Mouse (Mus musculus): ENCODE measurements around the gene AU040320.

DNA sequence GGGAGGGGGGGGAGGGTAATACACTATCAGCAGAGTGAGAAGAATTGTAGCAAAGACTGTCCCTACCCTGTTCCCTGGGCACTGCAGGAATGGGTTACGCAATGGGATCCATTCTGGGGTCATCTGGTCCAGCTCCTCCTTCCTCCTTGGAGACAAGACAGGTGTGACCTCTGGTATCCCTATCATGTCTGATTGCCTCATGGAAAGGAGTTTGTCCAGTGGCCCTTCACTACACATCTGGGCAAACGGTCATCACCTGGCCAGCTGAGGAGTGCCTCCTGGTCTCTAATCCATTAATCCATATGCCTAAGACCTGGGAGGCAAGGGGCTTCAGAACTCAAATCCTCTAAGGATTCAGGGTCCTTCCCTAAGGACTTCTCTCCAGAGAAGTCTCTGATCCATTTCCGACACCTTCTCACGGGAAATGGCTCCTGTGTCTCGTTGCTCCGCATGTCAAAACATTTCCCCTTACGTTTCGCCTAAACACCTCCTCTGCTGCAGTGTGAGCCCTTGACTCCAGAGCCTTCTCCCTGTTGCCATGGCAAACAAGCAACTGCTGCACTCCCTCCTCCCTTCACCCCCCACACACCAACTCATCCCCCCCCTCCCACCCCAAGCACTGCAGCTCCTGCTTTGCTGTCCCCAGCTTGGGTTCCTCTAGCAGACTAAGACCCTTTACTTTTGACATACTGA is 2.3 kb upstream of the AU040320 start:
- TF ChIP-seq CTCF (conservative IDR thresholded peaks at IDR 0.05 in 1 of 2, IDR thresholded peaks at IDR 0.05 in 1 of 2; ENCODE audit: low read depth in 2 of 2, low read length in 2 of 2) = no peak
- no peak for TF ChIP-seq USF1 (IDR thresholded peaks at IDR 0.05; ENCODE audit: low read depth, low read length)
- TF ChIP-seq ZMIZ1 (IDR thresholded peaks at IDR 0.05; ENCODE audit: low read depth, low read length) = no peak
- no peak for TF ChIP-seq TCF12 (IDR thresholded peaks at IDR 0.05; ENCODE audit: low read depth, low read length)
- no peak for TF ChIP-seq ELF1 (IDR thresholded peaks at IDR 0.05; ENCODE audit: low read depth, low read length)
- no peak for TF ChIP-seq NELFE (IDR thresholded peaks at IDR 0.05; ENCODE audit: low read depth, low read length)
